Mouse (Mus musculus) kidney, postnatal 0 days (tissue): ENCODE measurements around the gene Atp2a2. TPM values are rescaled to one million over a fixed set of nuclear protein-coding genes. Genes with fewer than 3 reads are reported as not detected.
"Not testable (repeated sequence)": the region's sequence is repeated elsewhere in the genome, so short reads cannot be mapped to it uniquely, and the experiment has no call there.

Experiments
- ATAC-seq: fragments of 200-750 bp; cut with Nextera tagmentation; replicated peaks from 2 replicates; pipeline ENCODE4 v1.8.0; 2017; ENCODE audit warnings: low read depth, moderate number of reproducible peaks, moderate TSS enrichment, moderate library complexity; ENCODE audit not compliant: low FRiP score
- DNase-seq: peaks from one replicate; pipeline ENCODE4 v3.0.0-alpha.2; 2016; ENCODE audit warnings: low spot score
- H3K27ac ChIP-seq: fragments of 300-500 bp; sonication (generic); 2 replicates; pipeline ENCODE4 v1.5.1; 2014; ENCODE audit warnings: mild to moderate bottlenecking
- H3K27me3 ChIP-seq: fragments of 300-500 bp; sonication (generic); 2 replicates; pipeline ENCODE4 v1.6.1; 2014; ENCODE audit warnings: low read length, mixed read lengths; ENCODE audit not compliant: insufficient read depth
- H3K36me3 ChIP-seq: fragments of 300-500 bp; sonication (generic); 2 replicates; pipeline ENCODE4 v1.6.1; 2014; ENCODE audit warnings: low read length, mixed read lengths; ENCODE audit not compliant: insufficient read depth
- H3K4me1 ChIP-seq: fragments of 300-500 bp; sonication (generic); replicated peaks from 2 replicates; pipeline ENCODE4 v1.6.1; 2014; ENCODE audit warnings: antibody characterized with exemption, low read length, mixed read lengths; ENCODE audit not compliant: insufficient read depth
- H3K4me2 ChIP-seq: fragments of 300-500 bp; sonication (generic); 2 replicates; pipeline ENCODE4 v1.6.1; 2014; ENCODE audit warnings: mild to moderate bottlenecking, low read length, moderate library complexity, mixed read lengths
- H3K4me3 ChIP-seq: fragments of 300-500 bp; sonication (generic); replicated peaks from 2 replicates; pipeline ENCODE4 v1.5.1; 2014; ENCODE audit warnings: low read depth, low read length
- H3K9ac ChIP-seq: fragments of 300-500 bp; sonication (generic); 2 replicates; pipeline ENCODE4 v1.6.1; 2014; ENCODE audit warnings: low read depth, low read length
- H3K9me3 ChIP-seq: fragments of 300-500 bp; sonication (generic); replicated peaks from 2 replicates; pipeline ENCODE4 v1.6.1; 2016; ENCODE audit warnings: low read length, inconsistent platforms, mixed read lengths
- CTCF ChIP-seq: IDR thresholded peaks from 2 replicates; pipeline ENCODE4 v1.5.1; 2016; ENCODE audit warnings: antibody characterized with exemption, low read depth, mild to moderate bottlenecking, moderate library complexity
- WGBS: fragments of 180-500 bp; shearing (Covaris S2); extraction: QIAGEN DNeasy Blood & Tissue Kit; methylation state at CpG from one replicate; pipeline ENCODE4 v1.1.7; 2014; 5-methylcytosine and 5-hydroxymethylcytosine counted together
- polyA plus RNA-seq: library from polyadenylated mRNA; unstranded; fragments of >200 nt; fragmentation: Nextera tagmentation; extraction: Ambion mirVana; gene quantifications from 2 replicates; pipeline ENCODE4 v1.2.1, GENCODE M21; 2015

Gene Atp2a2
- polyA plus RNA-seq, 1 experiment from 2014 or later: 38.5 TPM

- peak; percentile 51; the same call in 1 of the 2 replicates for TF ChIP-seq CTCF
- no peak for ATAC-seq
- Histone ChIP-seq H3K27me3 (no peaks in the 10 kb centered on the region), H3K4me1 (peaks cover 7% of the 10 kb centered on the region; the same call in 1 of the 2 replicates), H3K9me3 (no peaks in the 10 kb centered on the region), H3K27ac (peak within 1 kb of the TSS; percentile 83), H3K4me2 (peak within 1 kb of the TSS; percentile 80), H3K4me3 (peak within 1 kb of the TSS; percentile 96), H3K9ac (peak within 1 kb of the TSS; percentile 97), H3K36me3 (no peaks in the 10 kb centered on the region)
- 17% methylated on average over 17 of the region's 17 CpGs for WGBS
- DNase-seq: peak; percentile 11
These were observed 80.6 kb downstream of the Atp2a2 start, which contains the start of gene Anapc7 for GRCm38 (mm10) chr5:122421271-122422068. Gene Anapc7, plus strand, starts transcription at chr5:122421693.

- ATAC-seq: peak; percentile 72; the same call in 1 of the 2 replicates
These were observed 81.3 kb downstream of the Atp2a2 start for GRCm38 (mm10) chr5:122420676-122421075.

GRCm38 (mm10) chr5:122415465-122415864 lies 86.6 kb downstream of the Atp2a2 start:
- H3K9ac ChIP-seq: no peak overlapping the region
- no peaks in the 10 kb centered on the region for H3K4me1 ChIP-seq
- DNase-seq: no peak
- H3K36me3 ChIP-seq: no peaks in the 10 kb centered on the region
- no peak overlapping the region for H3K27ac ChIP-seq
- no peak overlapping the region for H3K4me3 ChIP-seq
- no peak for TF ChIP-seq CTCF
- H3K9me3 ChIP-seq: no peaks in the 10 kb centered on the region
- no peak for ATAC-seq
- H3K4me2 ChIP-seq: no peak overlapping the region
- no peaks in the 10 kb centered on the region for H3K27me3 ChIP-seq
- 81% methylated on average over 12 of the region's 12 CpGs for WGBS

More at GRCm38 (mm10) chr5:122420676-122421075, 81.3 kb downstream of the Atp2a2 start:
- not testable (repeated sequence) for H3K9me3 ChIP-seq, H3K4me1 ChIP-seq, H3K27me3 ChIP-seq, H3K4me2 ChIP-seq, H3K9ac ChIP-seq, H3K36me3 ChIP-seq, H3K27ac ChIP-seq, H3K4me3 ChIP-seq
- WGBS: 49% methylated on average over 4 of the region's 4 CpGs
- DNase-seq: peak; percentile 44

GRCm38 (mm10) chr5:122414351-122414750 lies 87.7 kb downstream of the Atp2a2 start:
- no peak for TF ChIP-seq CTCF
- 87% methylated on average over 5 of the region's 5 CpGs for WGBS

GRCm38 (mm10) chr5:122412826-122413225 lies 89.2 kb downstream of the Atp2a2 start:
- Histone ChIP-seq H3K9me3 (no peaks in the 10 kb centered on the region), H3K27ac (peak overlapping the region; percentile 2; the same call in 1 of the 2 replicates), H3K36me3 (no peaks in the 10 kb centered on the region), H3K4me1 (no peaks in the 10 kb centered on the region), H3K4me2 (no peak overlapping the region), H3K27me3 (no peaks in the 10 kb centered on the region), H3K4me3 (no peak overlapping the region), H3K9ac (no peak overlapping the region)
- 0 out of 2 replicates have a peak, but pooled peaks have one; percentile 17 for ATAC-seq
- no peak for TF ChIP-seq CTCF
- WGBS: 39% methylated on average over 6 of the region's 6 CpGs
- peak; percentile 70 for DNase-seq

More at GRCm38 (mm10) chr5:122414351-122414750, 87.7 kb downstream of the Atp2a2 start:
- Histone ChIP-seq H3K4me1 (no peaks in the 10 kb centered on the region), H3K27ac (no peak overlapping the region), H3K4me3 (no peak overlapping the region), H3K36me3 (no peaks in the 10 kb centered on the region), H3K9me3 (no peaks in the 10 kb centered on the region), H3K27me3 (no peaks in the 10 kb centered on the region), H3K4me2 (no peak overlapping the region), H3K9ac (no peak overlapping the region)
- DNase-seq (no peak), ATAC-seq (no peak)

- no peak overlapping the region for H3K27ac ChIP-seq
- H3K27me3 ChIP-seq: no peaks in the 10 kb centered on the region
- no peak overlapping the region for H3K4me2 ChIP-seq
- DNase-seq (no peak), ATAC-seq (no peak)
- WGBS: 65% methylated on average over 5 of the region's 5 CpGs
- no peaks in the 10 kb centered on the region for H3K4me1 ChIP-seq
- no peak for TF ChIP-seq CTCF
- no peak overlapping the region for H3K4me3 ChIP-seq
- no peak overlapping the region for H3K9ac ChIP-seq
- peaks cover 8% of the 10 kb centered on the region; the same call in 1 of the 2 replicates for H3K36me3 ChIP-seq
- no peaks in the 10 kb centered on the region for H3K9me3 ChIP-seq
These were observed 90.1 kb downstream of the Atp2a2 start for GRCm38 (mm10) chr5:122411892-122412291.
